Mouse (Mus musculus): ENCODE results near the gene Lgals9.
"Not testable (repeated sequence)": the region's sequence is repeated elsewhere in the genome, so short reads cannot be mapped to it uniquely, and the experiment has no call there.

The Lgals9 gene

DNA sequence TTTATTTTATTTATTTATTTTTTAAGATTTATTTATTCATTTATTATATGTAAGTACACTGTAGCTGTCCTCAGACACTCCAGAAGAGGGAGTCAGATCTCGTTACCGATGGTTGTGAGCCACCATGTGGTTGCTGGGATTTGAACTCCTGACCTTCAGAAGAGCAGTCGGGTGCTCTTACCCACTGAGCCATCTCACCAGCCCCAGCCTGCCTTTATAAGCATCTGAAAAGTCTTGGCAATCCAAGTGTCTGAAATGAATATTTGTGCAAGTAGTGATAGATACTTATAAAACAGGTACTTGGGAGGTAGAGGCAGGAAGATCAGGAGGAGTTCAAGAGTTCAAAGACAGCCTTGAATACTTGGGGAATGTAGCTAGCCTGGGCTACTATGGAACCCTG lies 22.6 kb upstream of the Lgals9 start:
- DNase-seq (ENCODE audit: low spot score), result not testable (repeated sequence)

DNA sequence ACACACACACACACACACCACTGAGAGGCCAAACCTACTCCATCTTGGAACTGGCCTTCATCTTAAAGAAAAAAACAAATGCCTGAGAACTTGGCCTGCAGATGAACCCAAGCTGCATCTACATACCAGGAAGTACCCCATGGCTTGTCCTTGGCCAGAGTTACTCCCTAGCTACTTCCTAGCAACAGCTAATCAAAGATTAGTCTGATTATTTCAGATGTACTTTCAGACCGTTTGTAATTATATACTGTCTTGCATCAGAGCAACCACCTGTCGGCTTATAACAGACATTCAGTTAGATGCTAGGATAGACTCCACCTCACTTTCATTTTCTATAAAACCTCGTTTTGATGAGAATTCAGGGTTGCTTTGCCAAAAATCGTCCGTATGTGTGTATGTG lies 21.7 kb upstream of the Lgals9 start:
- DNase-seq (ENCODE audit: low spot score), result no peak

DNA sequence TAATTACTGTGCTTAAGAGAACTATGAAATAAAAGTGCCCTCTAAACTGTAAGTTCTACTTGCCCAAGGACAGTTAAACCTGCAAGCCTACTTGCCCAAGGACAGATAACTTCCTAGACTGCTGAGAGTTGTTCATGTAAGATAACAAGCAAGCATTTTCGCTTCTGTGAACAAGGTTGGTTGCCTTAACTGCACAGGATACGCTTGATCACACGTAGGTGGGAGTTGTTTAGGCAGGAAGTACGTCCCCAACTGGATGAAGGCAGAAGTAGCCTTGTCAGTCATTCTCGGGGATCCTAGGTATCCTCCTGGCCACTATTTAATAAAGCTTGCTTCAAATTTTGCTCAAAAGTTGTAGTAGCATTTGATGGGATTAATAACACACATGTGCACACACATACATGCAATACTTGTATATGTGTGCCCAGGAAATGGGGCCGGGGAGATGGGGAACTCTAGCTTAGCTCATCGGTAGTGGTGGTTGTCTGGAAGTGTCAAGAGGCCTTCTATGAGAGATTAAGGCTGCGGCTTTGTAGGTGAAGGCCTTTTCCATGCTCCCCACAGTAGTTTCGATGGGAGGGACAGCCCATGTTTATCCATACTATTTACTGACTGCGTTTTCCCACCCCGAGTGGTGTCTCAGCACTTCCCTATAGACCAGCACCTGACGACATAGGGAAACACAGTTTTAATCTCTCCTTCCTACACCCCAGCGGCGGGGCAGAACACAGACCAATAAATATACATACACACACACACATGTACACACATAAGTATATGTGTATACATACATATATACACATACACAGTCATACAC lies 21.0 kb upstream of the Lgals9 start:
- DNase-seq (ENCODE audit: low spot score), result peak; percentile 38

- no peak for DNase-seq (ENCODE audit: low spot score)
Measured at GRCm38 (mm10) chr11:79003769-79004638, 19.3 kb upstream of the Lgals9 start.

- no peak for DNase-seq (ENCODE audit: low spot score)
Measured at GRCm38 (mm10) chr11:79003053-79003768, 18.5 kb upstream of the Lgals9 start.

GRCm38 (mm10) chr11:79002551-79002951 lies 17.8 kb upstream of the Lgals9 start:
- no peak for DNase-seq (ENCODE audit: low spot score)

- no peak for DNase-seq (ENCODE audit: low spot score)
Measured at GRCm38 (mm10) chr11:79001871-79002270, 17.1 kb upstream of the Lgals9 start.

DNA sequence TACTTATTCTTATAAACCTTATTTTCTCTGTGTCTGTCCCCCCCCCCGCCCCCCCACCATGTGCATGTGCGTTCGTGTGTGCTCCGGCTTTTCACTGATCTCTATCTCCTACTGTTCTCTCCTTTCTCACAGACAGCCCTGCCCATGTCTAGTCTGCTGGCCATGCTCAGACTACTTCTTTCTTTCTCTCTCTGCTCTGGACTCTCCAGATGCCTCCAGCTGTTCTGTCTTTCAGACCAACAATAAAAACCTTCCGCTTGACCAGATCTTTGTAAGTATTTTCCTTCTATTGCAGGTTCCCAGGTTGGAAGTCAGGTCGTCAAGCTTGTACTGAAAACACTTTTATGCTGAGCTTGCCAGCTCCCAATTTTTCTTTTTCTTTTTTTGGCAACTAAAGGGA lies 14.4 kb upstream of the Lgals9 start:
- no peak for DNase-seq (ENCODE audit: low spot score)

- DNase-seq (ENCODE audit: low spot score), result not testable (repeated sequence)
Measured at GRCm38 (mm10) chr11:78990875-78991543, 6.3 kb upstream of the Lgals9 start.

GRCm38 (mm10) chr11:78990096-78990495 lies 5.3 kb upstream of the Lgals9 start:
- DNase-seq (ENCODE audit: low spot score), result no peak

DNA sequence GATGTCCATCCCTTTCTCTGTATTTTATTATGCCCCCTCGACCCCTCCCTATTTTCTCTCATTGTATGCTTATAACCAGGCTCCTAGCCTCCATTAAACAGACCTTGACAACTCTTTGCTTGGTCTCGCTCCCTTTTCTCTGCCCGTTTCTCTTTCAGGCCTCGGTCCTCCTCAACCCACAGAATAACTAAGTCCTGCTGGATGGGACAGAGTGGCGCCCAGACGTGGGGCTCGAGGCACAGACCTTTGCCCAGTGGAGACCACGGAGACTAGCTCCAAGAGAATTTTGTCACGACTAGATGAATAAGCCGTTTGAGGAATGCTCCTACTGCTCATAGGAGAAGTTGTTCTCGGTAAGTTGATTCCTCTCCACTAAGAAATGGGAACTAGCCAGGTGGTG lies 4.5 kb upstream of the Lgals9 start:
- DNase-seq (ENCODE audit: low spot score), result not testable (repeated sequence)

GRCm38 (mm10) chr11:78986311-78987002 lies 1.7 kb upstream of the Lgals9 start:
- DNase-seq (ENCODE audit: low spot score), result no peak

DNA sequence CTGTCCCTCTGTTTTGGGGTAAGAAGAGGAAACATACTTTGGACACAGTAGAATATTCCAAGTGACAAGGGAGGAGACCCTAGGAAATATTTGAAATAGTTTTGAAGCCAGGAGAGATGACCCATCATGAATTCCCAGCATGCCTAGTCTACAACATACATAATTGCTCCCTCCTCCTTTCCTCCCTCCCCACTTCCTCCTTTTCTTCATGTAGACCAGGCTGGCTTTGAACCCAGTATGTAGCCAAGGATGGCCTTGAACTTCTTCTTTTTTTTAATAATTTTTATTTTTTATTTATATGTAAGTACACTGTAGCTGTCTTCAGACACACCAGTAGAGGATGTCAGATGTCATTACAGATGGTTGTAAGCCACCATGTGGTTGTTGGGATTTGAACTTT lies 759 bp upstream of the Lgals9 start:
- DNase-seq (ENCODE audit: low spot score), result no peak

DNA sequence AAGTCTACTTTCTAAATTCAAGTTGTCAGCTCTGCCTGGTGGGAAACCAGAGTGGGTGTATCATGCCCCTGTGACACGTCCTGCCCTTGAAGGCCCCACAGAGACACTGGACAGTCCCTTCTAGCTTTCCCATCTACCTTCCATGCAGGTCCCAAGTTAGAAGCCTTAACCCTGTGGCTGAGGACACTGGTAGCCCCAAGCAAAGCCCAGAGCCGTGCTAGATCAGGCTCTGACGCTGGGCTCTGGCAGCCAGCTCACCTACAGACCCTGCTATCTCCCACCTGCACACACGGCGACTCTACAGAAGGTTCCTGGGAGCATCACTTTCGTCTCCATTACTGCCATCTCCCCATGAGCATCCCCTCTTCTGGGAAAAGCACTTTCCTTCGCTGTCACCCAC lies 1.2 kb downstream of the Lgals9 start:
- DNase-seq (ENCODE audit: low spot score), result no peak

DNA sequence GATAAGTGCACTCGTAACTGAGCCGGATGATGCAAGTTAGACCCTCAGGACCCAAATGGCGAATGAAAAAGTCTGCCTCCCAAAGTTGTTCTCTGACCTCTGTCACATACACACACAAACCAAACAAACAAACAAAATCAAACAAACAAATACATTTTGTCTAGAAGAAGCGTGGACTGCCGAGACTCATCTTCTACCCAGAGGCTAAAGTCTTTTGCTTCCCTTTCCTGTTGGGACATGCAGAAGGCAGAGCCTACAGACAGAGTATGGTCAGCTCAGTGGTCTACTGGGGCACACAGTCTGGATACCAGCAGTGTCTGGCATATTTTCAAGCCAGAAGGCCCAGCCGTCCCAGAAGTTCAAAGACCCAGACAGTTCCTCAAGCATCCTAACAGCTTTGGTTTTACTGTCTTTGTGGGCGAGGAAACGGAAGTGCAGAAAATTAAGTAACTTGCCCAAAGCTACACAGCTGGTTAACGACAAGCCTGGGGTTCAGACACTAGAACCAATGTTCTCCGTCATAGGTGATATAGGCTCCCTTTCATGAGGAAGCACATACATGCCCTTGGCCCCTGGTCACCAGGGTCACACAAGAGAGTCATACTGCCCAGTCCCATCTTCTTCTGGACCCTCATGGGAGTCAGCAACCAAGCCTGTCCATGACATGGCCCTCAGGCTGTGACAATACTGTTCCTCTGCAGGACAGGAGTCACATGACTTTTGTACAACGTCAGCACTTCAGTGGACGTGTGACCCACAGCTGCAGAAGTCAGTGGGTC lies 2.0 kb downstream of the Lgals9 start:
- peak; percentile 44 for DNase-seq (ENCODE audit: low spot score)

- no peak for DNase-seq (ENCODE audit: low spot score)
Measured at GRCm38 (mm10) chr11:78982042-78982441, 2.7 kb downstream of the Lgals9 start.

- DNase-seq (ENCODE audit: low spot score), result no peak
Measured at GRCm38 (mm10) chr11:78980083-78980634, 4.6 kb downstream of the Lgals9 start.

DNA sequence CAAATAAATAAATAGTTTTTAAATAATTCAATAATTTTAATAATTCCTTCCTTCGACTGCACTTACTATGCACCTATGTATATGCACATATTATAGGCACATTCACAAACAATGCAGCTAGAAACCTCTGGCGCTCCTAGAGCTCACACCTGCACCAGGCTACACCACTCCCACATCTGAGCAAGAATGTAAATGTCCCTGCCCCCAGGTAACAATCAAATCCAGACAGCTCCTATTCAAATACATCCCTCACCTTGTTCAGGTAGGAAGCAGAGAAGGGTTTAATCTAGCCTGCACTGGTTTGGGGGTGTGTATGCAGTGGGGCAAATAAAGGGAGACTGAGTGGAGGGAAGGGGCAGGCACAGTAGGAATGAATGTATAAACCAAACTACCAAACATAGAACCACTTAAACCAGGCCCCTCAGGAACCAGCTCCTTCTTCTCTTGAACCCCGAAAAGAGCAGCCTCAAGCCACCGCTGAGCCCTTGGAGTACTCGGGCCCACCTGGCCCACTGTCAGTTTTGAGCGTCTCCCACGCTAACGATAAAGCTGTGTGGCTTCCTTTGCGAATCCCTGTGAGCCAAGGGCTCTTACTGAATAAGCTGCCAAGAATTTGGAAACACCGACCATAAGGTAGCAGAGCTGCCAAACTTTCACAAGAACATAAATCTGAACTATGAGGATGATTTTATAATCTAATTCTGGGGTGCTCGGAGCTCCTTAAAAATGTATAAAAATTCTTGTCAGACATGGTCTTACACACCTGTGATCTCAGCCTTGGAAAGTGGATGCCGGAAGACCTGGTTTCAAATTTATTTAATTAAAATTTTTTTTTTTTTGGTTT lies 6.3 kb downstream of the Lgals9 start:
- no peak for DNase-seq (ENCODE audit: low spot score)
